Mouse (Mus musculus): ENCODE measurements around the gene Vapa. TPM values are rescaled to one million over a fixed set of nuclear protein-coding genes. Genes with fewer than 3 reads are reported as not detected.

Gene Vapa
- total and polyA plus RNA-seq, 3 experiments: 56.7 to 507 (median 85.3) TPM

DNA sequence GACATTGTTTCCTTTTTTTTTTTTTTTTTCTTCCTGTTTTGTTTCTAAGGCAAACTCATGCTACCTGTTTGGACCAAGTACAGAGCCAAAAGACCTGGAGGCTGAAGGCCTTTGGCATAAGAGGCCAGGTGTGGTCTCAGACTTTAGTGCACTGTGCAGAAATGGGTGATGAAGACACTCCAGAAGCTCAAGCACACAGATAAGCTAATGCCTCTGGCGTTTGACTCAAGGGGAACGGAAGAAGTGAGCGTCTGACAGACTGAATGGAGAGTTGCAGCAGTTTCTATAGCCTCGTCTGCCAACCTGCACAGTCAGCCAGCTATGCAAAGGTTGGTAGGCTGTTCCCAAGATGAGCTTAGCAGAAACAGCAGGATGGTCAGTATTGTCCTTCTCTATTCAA lies 42.3 kb upstream of the Vapa start:
- peaks cover 0 to 22% of the 10 kb centered on the region in 2 experiments; a peak in 2 of 4 replicates for H3K36me3 ChIP-seq (ENCODE audit: control insufficient read depth in 1 of 2, insufficient read depth in 2 of 2, low read length in 2 of 2)
- no peaks in the 10 kb centered on the region for H3K27me3 ChIP-seq (ENCODE audit: control insufficient read depth in 1 of 2, insufficient read depth in 2 of 2, low read length in 2 of 2)
- H3K4me3 ChIP-seq (ENCODE audit: control insufficient read depth in 1 of 2, insufficient read depth in 1 of 2, low read depth in 2 of 2, low read length in 2 of 2): no peak overlapping the region
- no peaks in the 10 kb centered on the region for H3K9me3 ChIP-seq (replicated peaks; ENCODE audit: insufficient read depth, low read length)
- no peaks in the 10 kb centered on the region for H3K79me2 ChIP-seq (ENCODE audit: control insufficient read depth, insufficient read depth, low read length, poor library complexity)
- H3K4me1 ChIP-seq (ENCODE audit: control insufficient read depth in 1 of 2, insufficient read depth in 2 of 2, low read length in 2 of 2): peaks cover 13 to 27% of the 10 kb centered on the region in 2 experiments
- TF ChIP-seq NRF1 (IDR thresholded peaks at IDR 0.05; ENCODE audit: insufficient read depth, low read depth, low read length, poor library complexity, severe bottlenecking): no peak
- TF ChIP-seq ZNF384 (IDR thresholded peaks at IDR 0.05; ENCODE audit: low read depth, low read length): peak; percentile 63; the same call in 1 of the 2 replicates
- TF ChIP-seq EP300 (IDR thresholded peaks at IDR 0.05; ENCODE audit: low read depth in 1 of 2, low read length in 2 of 2): no peak
- no peak for TF ChIP-seq MAZ (IDR thresholded peaks at IDR 0.05; ENCODE audit: low read depth, low read length)
- peak overlapping the region; percentile 81 for H3K27ac ChIP-seq (ENCODE audit: control insufficient read depth, low read depth, low read length)
- no peak overlapping the region for H3K9ac ChIP-seq (ENCODE audit: control insufficient read depth, low read depth, low read length, poor library complexity, severe bottlenecking)
- DNase-seq (ENCODE audit: low read depth, low spot score): peak; percentile 42

DNA sequence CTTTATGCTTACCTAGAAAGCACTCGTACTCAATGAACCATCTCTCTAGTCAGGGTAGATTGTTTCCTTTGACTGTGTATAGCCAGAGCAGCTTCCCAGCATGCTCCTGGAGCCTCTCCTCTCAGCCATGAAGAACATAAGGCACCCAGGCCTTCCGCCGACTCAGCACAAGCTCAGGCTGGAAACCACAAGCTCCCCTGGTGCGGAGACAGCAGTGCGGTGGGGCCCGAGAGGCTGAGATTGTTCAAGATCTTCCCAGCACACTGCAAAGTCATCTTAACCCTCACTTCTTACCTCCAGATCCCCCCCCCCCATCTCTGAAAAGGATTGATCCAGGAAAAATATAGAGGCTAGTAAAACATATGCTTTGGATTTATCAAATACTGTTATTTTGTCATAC lies 37.2 kb upstream of the Vapa start:
- DNase-seq (ENCODE audit: low read depth, low spot score): no peak
- no peak overlapping the region for H3K9ac ChIP-seq (ENCODE audit: control insufficient read depth, low read depth, low read length, poor library complexity, severe bottlenecking)
- H3K4me3 ChIP-seq (ENCODE audit: control insufficient read depth in 1 of 2, insufficient read depth in 1 of 2, low read depth in 2 of 2, low read length in 2 of 2): no peak overlapping the region
- peaks cover 1 to 2% of the 10 kb centered on the region in 2 experiments; a peak in 3 of 4 replicates for H3K4me1 ChIP-seq (ENCODE audit: control insufficient read depth in 1 of 2, insufficient read depth in 2 of 2, low read length in 2 of 2)
- no peaks in the 10 kb centered on the region for H3K9me3 ChIP-seq (replicated peaks; ENCODE audit: insufficient read depth, low read length)
- H3K36me3 ChIP-seq (ENCODE audit: control insufficient read depth in 1 of 2, insufficient read depth in 2 of 2, low read length in 2 of 2): peaks cover 0 to 1% of the 10 kb centered on the region in 2 experiments; a peak in 2 of 4 replicates
- no peak for TF ChIP-seq MAX (IDR thresholded peaks at IDR 0.05; ENCODE audit: low read length)
- TF ChIP-seq TBP (IDR thresholded peaks at IDR 0.05; ENCODE audit: low read depth, low read length): peak; percentile 66
- H3K27ac ChIP-seq (ENCODE audit: control insufficient read depth, low read depth, low read length): no peak overlapping the region
- no peaks in the 10 kb centered on the region for H3K79me2 ChIP-seq (ENCODE audit: control insufficient read depth, insufficient read depth, low read length, poor library complexity)
- H3K27me3 ChIP-seq (ENCODE audit: control insufficient read depth in 1 of 2, insufficient read depth in 2 of 2, low read length in 2 of 2): no peaks in the 10 kb centered on the region

DNA sequence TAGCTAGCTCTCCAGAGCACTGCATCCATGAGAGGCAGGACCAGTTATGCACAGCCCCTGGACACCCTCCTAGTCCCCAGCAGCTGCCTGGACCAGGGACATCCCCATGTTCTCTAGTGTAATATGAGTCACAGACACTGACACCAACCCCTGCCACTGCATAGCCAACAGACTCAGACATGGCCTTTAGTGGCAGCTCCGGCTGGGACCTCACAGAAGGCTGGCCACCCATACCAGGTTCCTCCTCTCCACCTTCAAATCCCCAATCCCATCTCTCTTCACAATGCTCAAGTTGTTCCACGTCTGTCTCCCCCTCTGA lies 35.8 kb upstream of the Vapa start:
- DNase-seq (ENCODE audit: low read depth, low spot score): no peak
- no peak overlapping the region for H3K27ac ChIP-seq (ENCODE audit: control insufficient read depth, low read depth, low read length)
- H3K27me3 ChIP-seq (ENCODE audit: control insufficient read depth in 1 of 2, insufficient read depth in 2 of 2, low read length in 2 of 2): no peaks in the 10 kb centered on the region
- no peaks in the 10 kb centered on the region for H3K79me2 ChIP-seq (ENCODE audit: control insufficient read depth, insufficient read depth, low read length, poor library complexity)
- no peaks in the 10 kb centered on the region for H3K9me3 ChIP-seq (replicated peaks; ENCODE audit: insufficient read depth, low read length)
- no peaks in the 10 kb centered on the region for H3K36me3 ChIP-seq (ENCODE audit: control insufficient read depth in 1 of 2, insufficient read depth in 2 of 2, low read length in 2 of 2)
- no peaks in the 10 kb centered on the region for H3K4me1 ChIP-seq (ENCODE audit: control insufficient read depth in 1 of 2, insufficient read depth in 2 of 2, low read length in 2 of 2)
- H3K4me3 ChIP-seq (ENCODE audit: control insufficient read depth in 1 of 2, insufficient read depth in 1 of 2, low read depth in 2 of 2, low read length in 2 of 2): no peak overlapping the region
- H3K9ac ChIP-seq (ENCODE audit: control insufficient read depth, low read depth, low read length, poor library complexity, severe bottlenecking): no peak overlapping the region
- TF ChIP-seq TAL1 (IDR thresholded peaks at IDR 0.05; ENCODE audit: low read length) (no peak), CHD2 (IDR thresholded peaks at IDR 0.05; ENCODE audit: low read length) (no peak)
